Mouse (Mus musculus) cerebellum, adult 2 months (tissue): ENCODE measurements around the gene Fbh1. TPM values are rescaled to one million over a fixed set of nuclear protein-coding genes. Genes with fewer than 3 reads are reported as not detected.

ENCODE experiments used
- DNase-seq, 2 experiments: peaks; one replicate each; pipeline ENCODE4 v3.0.0; 2021
- H3K27ac ChIP-seq: fragments of 200-500 bp; 2 replicates; pipeline ENCODE4 v1.5.1; 2012; ENCODE audit warnings: low read length, control low read depth, inconsistent platforms; ENCODE audit not compliant: insufficient read depth
- H3K27me3 ChIP-seq: fragments of 200-500 bp; 2 replicates; pipeline ENCODE4 v1.6.1; 2012; ENCODE audit warnings: inconsistent platforms, mild to moderate bottlenecking, low read length, moderate library complexity; ENCODE audit not compliant: control insufficient read depth, insufficient read depth
- H3K4me1 ChIP-seq: fragments of 200-500 bp; 2 replicates; pipeline ENCODE4 v1.6.1; 2011; ENCODE audit warnings: low read length; ENCODE audit not compliant: control insufficient read depth, insufficient read depth
- H3K4me3 ChIP-seq: fragments of 200-500 bp; replicated peaks from 2 replicates; pipeline ENCODE3; 2011; ENCODE audit warnings: mild to moderate bottlenecking, low read depth, low read length, control low read depth; ENCODE audit not compliant: insufficient read depth
- CTCF ChIP-seq: fragments of 200-500 bp; IDR thresholded peaks from 2 replicates; pipeline ENCODE4 v1.5.1; 2011; ENCODE audit warnings: low read depth, mild to moderate bottlenecking, control low read depth, low read length, moderate library complexity, borderline replicate concordance; ENCODE audit not compliant: insufficient read depth
- POLR2A ChIP-seq: fragments of 200-500 bp; IDR thresholded peaks from 2 replicates; pipeline ENCODE4 v1.6.1; 2011; ENCODE audit warnings: low read length, control low read depth, borderline replicate concordance; ENCODE audit not compliant: insufficient read depth
- WGBS: fragments of 180-500 bp; shearing (Covaris S2); methylation state at CpG from one replicate; pipeline ENCODE4 v1.1.7; 2018; 5-methylcytosine and 5-hydroxymethylcytosine counted together
- polyA plus RNA-seq: library from polyadenylated mRNA; depleted of rRNA; stranded (reverse); fragments of >200 nt; gene quantifications from 2 replicates; pipeline ENCODE4 v1.2.3, GENCODE M21; 2012

Fbh1 gene
- polyA plus RNA-seq, 1 experiment, result 66.8 TPM

DNA sequence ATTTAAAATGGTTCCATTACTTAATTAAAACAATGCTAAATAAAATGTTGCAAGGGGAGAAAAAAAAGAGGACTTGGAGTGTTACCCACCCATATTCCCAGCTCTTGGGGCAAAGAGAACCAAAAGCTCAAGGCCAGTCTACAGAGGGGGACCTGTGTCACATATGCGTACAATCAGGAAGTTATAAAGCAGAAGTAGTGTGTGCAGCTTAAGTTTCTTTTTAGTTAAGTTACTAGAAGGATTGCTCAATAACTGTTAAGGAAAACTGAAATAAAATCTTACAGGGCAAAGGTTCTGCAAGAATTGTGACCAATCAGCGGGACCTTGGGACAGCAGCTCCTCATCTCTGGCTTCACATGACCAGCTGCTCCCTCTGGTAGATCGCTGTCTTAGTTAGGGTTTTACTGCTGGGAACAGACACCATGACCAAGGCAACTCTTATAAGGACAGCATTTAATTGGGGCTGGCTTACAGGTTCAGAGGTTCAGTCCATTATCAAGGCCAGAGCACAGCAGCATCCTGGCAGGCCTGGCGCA lies 37.8 kb downstream of the Fbh1 start:
- 97% methylated on average over 4 of the region's 4 CpGs for WGBS
- Histone ChIP-seq H3K27ac (no peak overlapping the region), H3K27me3 (no peaks in the 10 kb centered on the region), H3K4me1 (no peaks in the 10 kb centered on the region), H3K4me3 (no peak overlapping the region)
- no peak for DNase-seq
- TF ChIP-seq CTCF (no peak), POLR2A (no peak)

DNA sequence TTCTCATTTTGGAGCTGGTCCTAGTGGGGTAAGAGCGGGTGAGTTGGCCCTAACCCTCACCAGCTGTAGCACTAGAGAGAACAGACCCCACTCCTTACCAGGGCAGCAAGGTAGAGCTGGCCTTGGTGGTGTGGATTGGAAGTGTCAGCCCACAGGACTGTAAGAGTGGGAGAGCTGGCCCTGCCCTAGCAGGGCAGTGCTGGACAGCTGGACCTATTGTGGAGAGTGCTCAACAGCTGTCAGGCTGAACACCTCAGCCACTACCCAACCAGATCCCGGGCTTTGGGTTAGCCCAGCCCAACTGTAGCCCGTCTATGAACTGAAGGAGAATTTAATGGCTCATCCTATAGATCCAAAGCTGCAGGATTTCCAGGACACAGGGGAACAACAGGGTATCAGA lies 38.6 kb downstream of the Fbh1 start:
- 85% methylated on average over 3 of the region's 3 CpGs for WGBS
- TF ChIP-seq POLR2A (no peak), CTCF (no peak)
- DNase-seq, result no peak

DNA sequence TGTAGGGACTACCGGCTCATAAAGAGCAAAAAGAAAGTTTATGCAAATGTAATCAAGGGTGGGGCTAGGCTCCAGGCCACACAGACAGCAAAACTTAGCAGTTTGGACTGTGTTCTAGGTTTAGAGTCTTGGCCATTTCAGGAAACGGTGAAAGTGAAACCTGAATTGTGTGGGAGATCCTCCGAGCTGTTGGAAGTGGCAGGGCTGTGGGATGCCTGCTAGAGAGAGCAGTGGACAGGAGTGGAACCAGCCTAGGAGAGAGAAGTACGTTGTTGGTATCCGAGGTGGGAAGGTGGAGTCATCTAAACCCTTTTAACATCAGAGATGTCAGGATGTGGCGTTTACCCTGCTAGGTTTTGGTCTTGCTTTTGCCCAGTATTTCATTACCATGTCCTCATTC lies 41.5 kb downstream of the Fbh1 start:
- no peak for TF ChIP-seq CTCF
- TF ChIP-seq POLR2A, result no peak
- Histone ChIP-seq H3K27me3 (no peaks in the 10 kb centered on the region), H3K4me3 (no peak overlapping the region), H3K27ac (no peak overlapping the region), H3K4me1 (no peaks in the 10 kb centered on the region)
- DNase-seq, result no peak
- WGBS, result 85% methylated on average over 6 of the region's 6 CpGs

More for the DNA sequence above, 38.6 kb downstream of the Fbh1 start:
- Histone ChIP-seq H3K4me1 (no peaks in the 10 kb centered on the region), H3K4me3 (no peak overlapping the region), H3K27ac (no peak overlapping the region), H3K27me3 (no peaks in the 10 kb centered on the region)

DNA sequence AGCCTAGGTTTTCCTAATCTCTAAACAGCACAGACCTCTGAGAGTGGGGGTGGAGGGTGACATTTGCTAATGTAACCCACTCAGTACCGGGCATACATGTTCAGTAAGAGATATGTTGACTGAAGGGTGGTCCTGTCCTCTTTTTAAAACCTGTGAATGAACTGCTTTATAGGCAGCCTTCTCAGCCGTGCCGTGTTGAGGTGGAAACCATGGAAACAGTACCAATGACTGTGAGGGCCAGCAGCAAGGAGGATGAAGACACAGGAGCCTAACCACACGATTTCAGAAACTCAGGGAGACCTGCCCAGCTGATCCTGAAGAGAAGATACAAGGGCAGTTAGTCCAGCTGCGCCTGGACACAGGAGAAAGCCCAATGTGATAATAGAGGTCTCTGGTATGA lies 44.4 kb downstream of the Fbh1 start:
- TF ChIP-seq CTCF, result no peak
- no peak for TF ChIP-seq POLR2A
- H3K4me3 ChIP-seq, result no peak overlapping the region
- H3K27me3 ChIP-seq, result no peaks in the 10 kb centered on the region
- no peaks in the 10 kb centered on the region for H3K4me1 ChIP-seq
- 58% methylated on average over 5 of the region's 5 CpGs for WGBS
- no peak overlapping the region for H3K27ac ChIP-seq
- DNase-seq, result no peak

DNA sequence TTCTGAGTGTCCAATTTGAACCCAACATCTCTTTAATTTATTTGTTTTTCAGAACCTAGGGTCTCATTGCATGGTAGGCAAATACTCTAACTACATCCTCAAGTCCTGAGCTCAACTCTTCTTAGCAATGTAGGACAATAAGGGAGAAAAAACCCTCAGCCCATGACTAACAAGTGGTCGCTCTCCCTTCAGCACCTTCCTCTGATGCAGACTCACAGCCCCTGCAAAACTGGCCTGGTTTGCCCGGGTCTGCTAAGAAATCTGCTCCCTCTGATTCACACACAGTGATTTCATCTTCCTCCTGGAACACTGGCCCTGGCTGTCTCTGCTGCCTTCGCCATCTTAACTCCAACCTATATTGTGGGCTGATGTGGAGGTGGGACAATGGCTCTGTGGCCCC lies 48.3 kb downstream of the Fbh1 start:
- H3K4me3 ChIP-seq, result no peak overlapping the region
- no peak for TF ChIP-seq CTCF
- no peak for TF ChIP-seq POLR2A
- H3K27me3 ChIP-seq, result no peaks in the 10 kb centered on the region
- H3K4me1 ChIP-seq, result no peaks in the 10 kb centered on the region
- no peak for DNase-seq
- H3K27ac ChIP-seq, result no peak overlapping the region
- WGBS, result 69% methylated on average over 3 of the region's 3 CpGs

DNA sequence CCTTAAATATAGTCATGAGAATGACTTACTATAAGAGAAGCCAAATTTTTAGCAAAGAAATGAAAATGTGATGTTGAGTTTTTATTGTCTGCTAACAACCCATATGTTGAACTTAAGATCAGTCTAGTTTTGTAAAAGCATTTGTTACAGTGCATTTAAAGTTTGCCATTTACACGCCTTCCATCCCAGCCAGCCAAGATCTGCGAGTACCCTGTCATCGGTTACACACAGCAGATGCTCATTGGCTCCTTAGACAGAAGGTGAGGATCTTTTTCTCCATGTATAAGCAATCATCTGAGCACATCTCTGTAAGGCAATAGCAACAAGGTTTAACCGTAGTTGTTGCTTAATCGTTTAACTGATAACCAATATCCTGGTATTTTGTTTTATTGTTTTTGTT lies 49.8 kb downstream of the Fbh1 start:
- TF ChIP-seq CTCF, result no peak
- H3K27me3 ChIP-seq, result no peaks in the 10 kb centered on the region
- H3K4me1 ChIP-seq, result no peaks in the 10 kb centered on the region
- no peak overlapping the region for H3K27ac ChIP-seq
- no peak for DNase-seq
- H3K4me3 ChIP-seq, result no peak overlapping the region
- 89% methylated on average over 5 of the region's 5 CpGs for WGBS

DNA sequence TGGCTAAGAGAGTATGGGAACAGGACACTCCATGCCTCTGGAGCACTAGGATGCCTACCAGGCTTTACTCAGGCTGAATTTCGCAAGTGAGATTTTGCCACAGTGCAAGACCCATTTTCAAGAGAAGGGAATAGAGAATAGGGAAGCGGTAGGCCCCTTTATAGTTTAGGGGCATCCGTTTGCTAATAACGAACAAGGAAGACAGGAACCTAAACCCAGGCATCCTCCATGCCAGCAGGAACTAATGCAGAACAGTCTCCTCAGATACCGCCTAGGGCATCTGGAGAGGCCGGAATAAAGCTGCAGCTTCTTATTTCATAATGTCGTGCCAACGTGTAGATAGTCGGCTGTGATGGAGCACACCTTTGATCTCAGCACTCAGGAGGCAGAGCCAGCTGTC lies 54.8 kb downstream of the Fbh1 start:
- Histone ChIP-seq H3K4me1 (no peaks in the 10 kb centered on the region), H3K27me3 (no peaks in the 10 kb centered on the region), H3K4me3 (no peak overlapping the region), H3K27ac (no peak overlapping the region)
- TF ChIP-seq POLR2A, result no peak
- TF ChIP-seq CTCF, result no peak
- DNase-seq, result no peak
- 81% methylated on average over 9 of the region's 9 CpGs for WGBS

DNA sequence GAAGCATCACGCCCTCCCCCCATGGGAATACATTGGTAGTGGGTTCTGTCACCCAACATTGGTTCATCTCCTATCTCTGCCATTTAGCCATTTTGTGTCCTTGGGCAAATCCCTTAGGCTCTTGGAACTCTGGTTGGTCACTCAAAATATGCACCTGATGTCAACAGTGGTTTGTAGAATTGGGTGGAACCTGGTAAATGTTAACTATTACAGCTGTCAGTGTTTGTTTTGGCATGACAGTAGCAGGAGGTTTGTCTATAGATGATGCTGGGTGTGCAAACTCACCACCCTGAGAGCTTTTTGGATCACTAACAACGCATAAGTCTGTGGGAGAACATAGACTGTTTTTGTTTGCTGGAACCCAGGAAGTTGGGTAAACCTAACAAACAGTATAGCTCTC lies 58.8 kb downstream of the Fbh1 start:
- no peaks in the 10 kb centered on the region for H3K27me3 ChIP-seq
- no peak for TF ChIP-seq CTCF
- TF ChIP-seq POLR2A, result no peak
- no peak overlapping the region for H3K4me3 ChIP-seq
- no peak overlapping the region for H3K27ac ChIP-seq
- no peaks in the 10 kb centered on the region for H3K4me1 ChIP-seq
- DNase-seq, result no peak
- WGBS, result 76% methylated on average over 2 of the region's 2 CpGs

DNA sequence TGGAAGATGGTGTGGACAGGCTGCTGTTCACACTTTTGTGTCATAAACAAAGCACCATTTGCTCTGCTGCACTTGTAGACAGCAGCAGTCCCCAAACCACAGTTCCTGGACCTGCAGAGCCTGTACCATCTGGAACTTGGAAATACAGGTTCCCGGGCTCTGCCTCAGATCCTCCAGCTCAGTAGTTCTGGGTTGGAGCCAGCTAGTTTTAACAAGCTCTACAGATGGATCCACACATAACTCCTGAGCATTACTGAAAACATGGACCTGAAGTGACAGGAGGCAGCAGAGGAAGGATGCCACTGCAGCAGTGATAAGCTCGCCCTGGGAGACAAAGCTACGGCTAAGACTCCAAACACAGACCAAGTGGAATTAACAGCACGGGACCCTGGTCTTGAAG lies 62.8 kb downstream of the Fbh1 start:
- no peaks in the 10 kb centered on the region for H3K4me1 ChIP-seq
- no peaks in the 10 kb centered on the region for H3K27me3 ChIP-seq
- WGBS, result 28% methylated on average over 4 of the region's 4 CpGs
- no peak overlapping the region for H3K4me3 ChIP-seq
- no peak for DNase-seq
- no peak for TF ChIP-seq POLR2A
- no peak for TF ChIP-seq CTCF
- H3K27ac ChIP-seq, result no peak overlapping the region
